Mouse (Mus musculus): ENCODE data around the gene Ntsr2. TPM values are rescaled to one million over a fixed set of nuclear protein-coding genes. Genes with fewer than 3 reads are reported as not detected.

Ntsr2 gene
- polyA plus RNA-seq, 1 experiment from 2014 or later, result not detected

DNA sequence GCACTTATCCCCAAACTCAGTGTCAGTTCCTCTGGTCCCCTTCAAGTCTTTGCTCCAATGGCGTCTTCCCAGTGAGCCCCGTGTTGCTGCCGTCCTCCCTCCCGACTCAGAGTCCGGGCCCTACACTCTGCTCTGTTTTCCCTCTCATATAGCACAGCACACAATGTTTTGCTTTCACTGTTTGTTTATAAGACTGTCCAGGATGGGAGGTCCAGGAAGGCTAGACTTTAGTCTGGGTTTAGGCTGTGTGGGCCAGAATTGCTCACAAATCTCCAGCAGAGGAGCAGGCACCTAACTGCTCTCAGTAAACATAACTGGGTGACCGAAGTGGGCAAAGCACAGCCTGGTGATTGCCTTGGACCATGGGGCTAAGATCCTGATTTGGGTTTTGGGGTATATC is 19.9 kb upstream of the Ntsr2 start:
- Histone ChIP-seq H3K9ac (no peak overlapping the region), H3K4me3 (replicated peaks) (no peak overlapping the region), H3K27me3 (no peaks in the 10 kb centered on the region), H3K36me3 (no peaks in the 10 kb centered on the region), H3K4me1 (no peaks in the 10 kb centered on the region), H3K9me3 (replicated peaks) (no peaks in the 10 kb centered on the region), H3K4me2 (replicated peaks) (no peak overlapping the region), H3K27ac (replicated peaks) (no peak overlapping the region)
- WGBS, result 79% methylated on average over 6 of the region's 6 CpGs
- ATAC-seq (ENCODE audit: insufficient number of reproducible peaks, low FRiP score, low TSS enrichment, low read depth), result no peak

DNA sequence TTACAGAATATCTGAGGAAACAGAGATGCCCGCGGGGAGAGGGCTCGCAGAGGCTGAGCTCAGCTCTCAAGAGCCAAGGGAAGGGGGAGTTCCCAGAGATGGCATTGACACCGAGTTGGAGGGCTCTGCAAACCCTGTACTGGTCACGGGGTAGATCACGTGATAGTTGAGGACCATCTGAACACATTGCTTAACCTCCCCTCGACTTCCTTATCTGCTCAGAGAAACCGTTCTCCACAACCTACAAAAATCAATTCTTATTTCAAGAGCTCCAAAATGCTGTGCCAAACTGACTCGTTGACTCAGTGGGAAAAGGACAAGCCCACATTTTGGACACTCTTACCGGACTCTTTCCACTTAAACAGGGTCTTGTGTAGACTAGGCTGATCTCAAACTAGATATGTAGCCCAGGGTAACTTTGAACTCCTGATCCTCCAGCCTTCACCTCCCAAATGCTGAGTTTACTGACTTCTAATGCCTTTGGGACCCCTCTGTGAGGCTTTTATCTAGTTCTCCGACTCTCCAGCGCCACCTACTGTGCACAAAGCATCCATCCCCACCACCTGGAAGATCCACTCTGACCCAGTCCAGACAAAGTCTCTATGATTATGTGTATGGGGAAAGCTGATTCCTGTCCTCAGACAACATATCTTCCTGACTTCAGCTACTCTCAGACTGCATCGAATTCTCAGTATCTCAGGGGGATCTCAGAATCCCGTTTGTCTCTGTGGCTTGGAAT is 18.9 kb upstream of the Ntsr2 start:
- Histone ChIP-seq H3K9me3 (replicated peaks) (no peaks in the 10 kb centered on the region), H3K27ac (replicated peaks) (no peak overlapping the region), H3K27me3 (no peaks in the 10 kb centered on the region), H3K4me3 (replicated peaks) (no peak overlapping the region), H3K36me3 (no peaks in the 10 kb centered on the region), H3K9ac (no peak overlapping the region), H3K4me2 (replicated peaks) (no peak overlapping the region), H3K4me1 (no peaks in the 10 kb centered on the region)
- WGBS, result 54% methylated on average over 14 of the region's 14 CpGs
- no peak for ATAC-seq (ENCODE audit: insufficient number of reproducible peaks, low FRiP score, low TSS enrichment, low read depth)

DNA sequence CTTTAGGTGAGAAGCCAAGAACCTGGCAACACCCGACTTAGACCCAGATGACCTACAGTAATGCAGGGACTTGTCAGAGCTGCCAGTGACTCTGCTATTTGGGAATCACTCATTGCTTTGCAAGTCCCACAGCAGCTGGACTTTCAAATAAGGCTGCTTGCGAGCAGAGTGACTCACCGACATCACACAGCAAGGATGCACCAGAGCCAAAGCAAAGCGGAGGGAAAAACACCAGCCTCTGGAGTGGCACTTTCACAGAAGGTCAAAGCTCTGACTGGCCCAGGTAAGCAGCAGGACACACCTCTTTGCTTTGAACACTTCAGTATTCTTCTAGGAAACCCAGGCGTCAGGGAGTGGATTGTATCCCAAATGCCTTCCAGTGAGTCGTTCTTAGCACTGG is 17.4 kb upstream of the Ntsr2 start:
- no peak for ATAC-seq (ENCODE audit: insufficient number of reproducible peaks, low FRiP score, low TSS enrichment, low read depth)
- Histone ChIP-seq H3K4me2 (replicated peaks) (no peak overlapping the region), H3K9ac (no peak overlapping the region), H3K4me3 (replicated peaks) (no peak overlapping the region), H3K36me3 (no peaks in the 10 kb centered on the region), H3K9me3 (replicated peaks) (no peaks in the 10 kb centered on the region), H3K4me1 (no peaks in the 10 kb centered on the region), H3K27me3 (no peaks in the 10 kb centered on the region), H3K27ac (replicated peaks) (no peak overlapping the region)
- WGBS, result 68% methylated on average over 6 of the region's 6 CpGs

DNA sequence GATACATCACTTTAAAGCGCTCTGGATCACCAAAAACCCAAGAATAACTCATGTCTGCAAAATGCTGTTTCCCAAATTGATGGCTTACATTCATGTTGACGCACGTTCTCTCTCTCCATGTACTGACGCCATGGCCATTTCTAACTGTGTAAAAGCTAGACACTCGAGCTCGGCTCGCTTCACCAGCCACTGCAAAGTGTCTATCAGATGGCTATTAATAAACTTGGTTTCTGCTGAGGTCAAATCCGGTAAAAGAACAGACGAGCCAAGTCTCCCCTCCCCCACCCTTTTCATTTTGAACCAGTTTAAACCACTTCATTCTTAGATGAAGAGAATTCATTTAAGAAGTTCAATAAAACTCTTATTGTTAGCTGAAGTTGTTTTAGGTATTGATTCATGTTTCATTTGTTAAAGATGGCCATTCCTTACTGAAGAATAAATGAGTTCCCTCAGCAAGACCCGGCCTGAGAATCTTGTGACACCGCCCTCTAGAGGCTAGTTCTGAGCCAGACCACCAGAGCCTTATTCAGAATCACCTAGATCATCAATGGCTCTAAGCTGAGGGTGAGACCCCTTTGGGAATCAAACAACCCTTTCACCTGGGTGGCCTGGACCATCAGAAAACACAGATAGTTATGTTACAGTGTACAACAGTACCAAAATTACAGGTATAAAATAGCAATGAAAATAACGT is 14.0 kb upstream of the Ntsr2 start:
- H3K27ac ChIP-seq (replicated peaks), result no peak overlapping the region
- no peak overlapping the region for H3K4me2 ChIP-seq (replicated peaks)
- H3K4me3 ChIP-seq (replicated peaks), result no peak overlapping the region
- H3K9me3 ChIP-seq (replicated peaks), result no peaks in the 10 kb centered on the region
- no peak for ATAC-seq (ENCODE audit: insufficient number of reproducible peaks, low FRiP score, low TSS enrichment, low read depth)
- H3K4me1 ChIP-seq, result peaks cover 7% of the 10 kb centered on the region; the same call in 1 of the 2 replicates
- WGBS, result 64% methylated on average over 12 of the region's 12 CpGs
- no peaks in the 10 kb centered on the region for H3K27me3 ChIP-seq
- H3K36me3 ChIP-seq, result no peaks in the 10 kb centered on the region
- H3K9ac ChIP-seq, result no peak overlapping the region

DNA sequence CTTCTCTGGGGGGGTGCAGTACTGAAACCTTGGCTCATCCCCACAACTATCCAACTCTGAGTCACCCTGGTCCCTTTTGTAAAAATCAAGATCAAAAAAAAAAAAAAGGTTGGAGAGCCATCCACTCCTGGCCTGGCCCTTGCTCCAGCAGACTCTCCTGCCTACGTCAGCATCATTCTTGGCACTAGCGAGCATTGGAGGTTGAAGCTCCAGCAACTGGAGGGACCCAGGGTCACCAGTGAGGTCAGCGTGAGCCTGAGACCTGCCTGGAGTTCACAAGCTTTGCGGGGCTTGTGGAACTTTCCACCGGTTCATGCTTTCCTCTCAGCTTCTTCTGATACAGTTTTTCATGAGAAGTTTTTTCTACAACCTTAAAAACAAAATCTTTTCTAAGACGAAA is 13.1 kb upstream of the Ntsr2 start:
- no peak overlapping the region for H3K9ac ChIP-seq
- H3K27me3 ChIP-seq, result no peaks in the 10 kb centered on the region
- no peak overlapping the region for H3K27ac ChIP-seq (replicated peaks)
- H3K4me3 ChIP-seq (replicated peaks), result no peak overlapping the region
- H3K36me3 ChIP-seq, result no peaks in the 10 kb centered on the region
- H3K9me3 ChIP-seq (replicated peaks), result no peaks in the 10 kb centered on the region
- 88% methylated on average over 6 of the region's 6 CpGs for WGBS
- H3K4me1 ChIP-seq, result peaks cover 7% of the 10 kb centered on the region; the same call in 1 of the 2 replicates
- ATAC-seq (ENCODE audit: insufficient number of reproducible peaks, low FRiP score, low TSS enrichment, low read depth), result no peak
- H3K4me2 ChIP-seq (replicated peaks), result no peak overlapping the region

DNA sequence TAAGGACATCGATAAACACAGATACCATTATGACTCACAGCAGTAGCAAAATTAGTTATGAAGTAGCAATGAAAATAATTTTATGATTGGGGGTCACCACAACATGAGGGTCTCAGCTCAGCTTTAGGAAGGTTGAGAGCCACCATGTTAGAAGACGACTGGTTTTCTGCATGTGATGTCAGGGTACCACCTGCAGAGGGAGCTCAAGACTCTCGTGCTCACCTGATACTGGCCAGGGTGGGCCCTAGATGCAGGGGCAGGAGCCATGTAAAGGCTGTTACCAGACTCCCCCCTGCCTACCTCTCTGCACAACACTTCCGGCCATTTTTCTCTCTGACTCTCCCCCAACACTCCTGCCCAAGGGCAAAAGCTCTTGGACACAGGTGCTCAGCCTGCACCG is 11.2 kb upstream of the Ntsr2 start:
- H3K36me3 ChIP-seq, result no peaks in the 10 kb centered on the region
- H3K4me2 ChIP-seq (replicated peaks), result no peak overlapping the region
- peaks cover 7% of the 10 kb centered on the region; the same call in 1 of the 2 replicates for H3K4me1 ChIP-seq
- H3K27ac ChIP-seq (replicated peaks), result no peak overlapping the region
- no peaks in the 10 kb centered on the region for H3K27me3 ChIP-seq
- no peak for ATAC-seq (ENCODE audit: insufficient number of reproducible peaks, low FRiP score, low TSS enrichment, low read depth)
- no peaks in the 10 kb centered on the region for H3K9me3 ChIP-seq (replicated peaks)
- WGBS, result 61% methylated on average over 5 of the region's 5 CpGs
- H3K9ac ChIP-seq, result no peak overlapping the region
- H3K4me3 ChIP-seq (replicated peaks), result no peak overlapping the region

DNA sequence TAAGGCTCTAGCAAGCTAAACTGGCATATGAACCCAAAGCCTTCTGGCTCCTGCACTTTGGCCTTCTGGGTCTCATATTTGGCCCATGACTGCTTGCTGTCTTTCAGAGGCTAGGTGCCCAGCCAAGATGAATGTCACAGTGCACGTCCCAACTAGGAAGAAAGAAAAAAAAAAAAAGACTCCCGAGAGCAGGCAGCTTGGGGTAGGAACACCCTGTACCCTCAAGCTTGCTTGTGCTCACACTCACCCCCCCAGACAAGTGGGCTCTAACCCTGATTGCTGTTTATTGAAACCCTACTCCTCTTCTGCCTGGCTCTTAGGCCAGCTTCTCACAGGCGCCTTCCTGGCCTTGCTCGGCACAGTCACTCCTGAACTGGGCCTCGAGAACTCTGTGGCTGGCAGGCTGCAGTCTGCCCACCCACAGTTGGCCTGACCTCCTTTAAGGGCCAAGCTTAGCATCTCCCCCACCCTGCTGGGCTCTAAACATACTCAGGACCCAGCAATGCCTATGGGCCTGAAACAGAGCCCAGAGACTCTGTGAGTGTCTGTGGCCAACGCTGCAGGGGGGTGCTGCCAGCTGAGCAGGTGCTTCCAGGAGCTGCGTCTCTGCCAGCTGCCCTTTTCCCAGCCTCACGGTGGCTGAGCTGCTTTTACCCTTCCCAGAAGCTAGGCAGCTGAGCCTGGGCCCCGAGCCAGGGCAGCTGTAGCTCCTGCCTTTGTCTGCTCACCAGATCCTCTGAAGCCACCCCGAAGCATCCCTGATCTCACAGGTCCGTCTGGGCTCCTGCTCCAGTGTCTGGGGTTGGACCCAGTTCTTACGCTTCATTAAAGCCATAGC is 9.5 kb upstream of the Ntsr2 start:
- 37% methylated on average over 12 of the region's 12 CpGs for WGBS
- Histone ChIP-seq H3K9ac (no peak overlapping the region), H3K4me1 (peaks cover 7% of the 10 kb centered on the region; the same call in 1 of the 2 replicates), H3K4me2 (replicated peaks) (no peak overlapping the region), H3K27me3 (no peaks in the 10 kb centered on the region), H3K27ac (replicated peaks) (0 out of 2 replicates have a peak overlapping the region, but pooled peaks have one; percentile 17), H3K9me3 (replicated peaks) (no peaks in the 10 kb centered on the region), H3K4me3 (replicated peaks) (no peak overlapping the region), H3K36me3 (no peaks in the 10 kb centered on the region)
- peak; percentile 63; the same call in 1 of the 2 replicates for ATAC-seq (ENCODE audit: insufficient number of reproducible peaks, low FRiP score, low TSS enrichment, low read depth)

DNA sequence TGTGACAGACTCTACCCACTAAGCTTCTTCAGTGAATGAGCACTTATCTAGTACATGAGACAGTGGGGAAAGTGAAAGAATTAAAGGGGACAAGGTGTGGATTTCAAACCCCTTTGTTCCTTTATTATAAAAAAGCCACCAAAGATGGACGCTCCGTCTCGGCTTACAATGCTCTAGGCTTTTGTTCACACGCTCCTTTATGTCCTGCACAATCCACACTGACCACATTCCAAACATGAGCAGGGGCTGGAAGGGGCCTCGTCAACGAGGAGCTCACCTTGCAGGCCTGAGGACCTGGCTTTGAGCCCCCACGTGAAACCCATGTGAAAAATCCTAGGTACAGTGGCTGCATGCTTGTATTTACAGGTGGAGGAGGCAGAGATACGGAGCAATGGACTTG is 8.5 kb upstream of the Ntsr2 start:
- no peaks in the 10 kb centered on the region for H3K27me3 ChIP-seq
- H3K4me3 ChIP-seq (replicated peaks), result no peak overlapping the region
- no peaks in the 10 kb centered on the region for H3K36me3 ChIP-seq
- peaks cover 7% of the 10 kb centered on the region; the same call in 1 of the 2 replicates for H3K4me1 ChIP-seq
- H3K27ac ChIP-seq (replicated peaks), result no peak overlapping the region
- no peak for ATAC-seq (ENCODE audit: insufficient number of reproducible peaks, low FRiP score, low TSS enrichment, low read depth)
- no peak overlapping the region for H3K4me2 ChIP-seq (replicated peaks)
- WGBS, result 63% methylated on average over 8 of the region's 8 CpGs
- no peak overlapping the region for H3K9ac ChIP-seq
- H3K9me3 ChIP-seq (replicated peaks), result no peaks in the 10 kb centered on the region

DNA sequence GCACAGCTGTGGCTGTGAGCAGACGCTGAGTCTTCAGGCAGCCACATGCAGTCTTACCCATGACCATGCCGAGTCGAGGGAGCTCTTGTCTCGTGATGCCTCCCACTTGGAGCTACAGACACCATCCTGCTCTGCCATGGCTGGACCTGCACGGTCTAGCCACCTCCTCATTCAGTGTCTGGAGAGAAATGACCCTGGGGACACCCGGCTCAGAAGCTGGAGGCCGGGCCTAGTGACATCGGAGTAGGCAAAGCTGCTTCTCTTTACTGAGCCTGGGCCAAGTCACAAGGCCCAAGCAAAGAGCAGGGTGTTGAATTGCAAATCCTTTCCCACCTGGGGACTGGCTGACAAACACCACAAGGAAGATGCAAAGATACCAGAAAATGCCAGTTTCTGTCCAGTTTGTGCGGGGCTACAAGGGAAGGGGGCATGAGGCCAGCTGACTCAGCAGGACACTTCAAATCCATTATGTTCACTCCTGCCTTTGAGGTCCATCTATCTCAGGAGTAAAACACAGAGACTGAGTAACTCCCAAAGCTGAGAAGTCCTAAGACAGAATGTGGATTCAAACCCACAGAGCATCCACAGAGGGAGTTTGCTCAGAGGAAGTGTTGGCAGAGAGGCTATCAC is 6.3 kb upstream of the Ntsr2 start:
- WGBS, result 27% methylated on average over 9 of the region's 9 CpGs
- H3K4me3 ChIP-seq (replicated peaks), result no peak overlapping the region
- H3K27ac ChIP-seq (replicated peaks), result no peak overlapping the region
- no peak for ATAC-seq (ENCODE audit: insufficient number of reproducible peaks, low FRiP score, low TSS enrichment, low read depth)
- no peaks in the 10 kb centered on the region for H3K36me3 ChIP-seq
- H3K9me3 ChIP-seq (replicated peaks), result no peaks in the 10 kb centered on the region
- peaks cover 7% of the 10 kb centered on the region; the same call in 1 of the 2 replicates for H3K4me1 ChIP-seq
- no peak overlapping the region for H3K4me2 ChIP-seq (replicated peaks)
- H3K9ac ChIP-seq, result no peak overlapping the region
- peaks cover 8% of the 10 kb centered on the region for H3K27me3 ChIP-seq

DNA sequence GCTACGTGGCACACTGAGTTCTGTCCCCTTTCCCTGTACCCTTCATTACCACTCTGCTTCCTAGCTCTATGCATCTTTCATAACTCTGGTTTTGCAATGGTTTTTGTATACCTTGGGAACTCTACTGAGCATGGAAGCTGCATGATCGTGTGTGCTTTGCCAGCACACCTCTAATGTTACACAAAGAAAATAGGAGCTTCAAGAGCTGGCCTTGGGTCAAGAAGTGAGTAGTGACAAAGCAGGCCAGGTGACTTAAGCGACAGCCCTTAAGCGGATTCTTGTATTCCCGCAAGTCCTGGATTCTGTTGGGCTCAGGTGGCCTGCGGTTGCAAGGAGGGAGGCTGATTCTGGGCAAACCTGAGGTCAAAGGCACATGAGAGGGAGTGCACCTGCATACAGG is 4.9 kb upstream of the Ntsr2 start:
- 85% methylated on average over 6 of the region's 6 CpGs for WGBS
- no peaks in the 10 kb centered on the region for H3K9me3 ChIP-seq (replicated peaks)
- H3K4me1 ChIP-seq, result peaks cover 8% of the 10 kb centered on the region
- ATAC-seq (ENCODE audit: insufficient number of reproducible peaks, low FRiP score, low TSS enrichment, low read depth), result no peak
- no peak overlapping the region for H3K4me3 ChIP-seq (replicated peaks)
- no peaks in the 10 kb centered on the region for H3K36me3 ChIP-seq
- no peak overlapping the region for H3K9ac ChIP-seq
- no peak overlapping the region for H3K4me2 ChIP-seq (replicated peaks)
- no peak overlapping the region for H3K27ac ChIP-seq (replicated peaks)
- H3K27me3 ChIP-seq, result peaks cover 19% of the 10 kb centered on the region

DNA sequence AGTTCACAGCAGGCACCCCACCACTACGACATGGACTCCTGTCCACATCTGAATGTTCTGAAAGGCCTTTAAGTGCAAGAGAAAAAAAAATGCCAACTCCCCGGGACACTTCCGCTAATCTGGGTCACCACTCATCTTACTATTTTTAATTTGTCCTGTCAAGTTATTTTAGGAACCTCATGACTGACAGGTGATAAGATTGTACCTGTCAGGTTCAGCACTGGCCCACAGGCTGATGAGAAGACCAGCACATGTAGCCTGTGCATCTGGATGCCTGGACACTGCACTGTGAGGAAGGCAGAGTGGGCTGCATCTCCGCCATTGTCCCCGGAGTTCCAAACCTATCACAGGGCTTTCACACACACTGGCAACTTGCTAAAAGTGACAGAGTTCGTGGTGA is 3.4 kb upstream of the Ntsr2 start:
- H3K4me1 ChIP-seq, result peaks cover 8% of the 10 kb centered on the region
- H3K27me3 ChIP-seq, result peaks cover 35% of the 10 kb centered on the region
- 77% methylated on average over 6 of the region's 6 CpGs for WGBS
- H3K27ac ChIP-seq (replicated peaks), result no peak overlapping the region
- H3K9ac ChIP-seq, result no peak overlapping the region
- H3K4me3 ChIP-seq (replicated peaks), result no peak overlapping the region
- no peaks in the 10 kb centered on the region for H3K9me3 ChIP-seq (replicated peaks)
- ATAC-seq (ENCODE audit: insufficient number of reproducible peaks, low FRiP score, low TSS enrichment, low read depth), result no peak
- no peak overlapping the region for H3K4me2 ChIP-seq (replicated peaks)
- H3K36me3 ChIP-seq, result no peaks in the 10 kb centered on the region
